Comparison of ENCODE assay signal across 15 mouse cellular contexts in genomic region chr2:14548650-14549049, GRCm38 (mm10).
"Had no signal": no experiment of that assay in that cellular context is flagged by ENCODE, and none has a peak within 500 bp of the region (broad histone marks: within the 10 kb centered on the region; RNA-seq: fewer than 3 reads in every experiment).

No protein-coding gene starts in this region.

- H3K9ac ChIP-seq: neural tube, embryonic 13.5 days; neural tube, embryonic 15.5 days; stomach, embryonic 15.5 days had no signal

- DNase-seq: retina, postnatal 1 day; right cerebral cortex, adult 18-20 months; right cerebral cortex, postnatal 25 days; right cerebral cortex, postnatal 4 days; spleen, adult 18-20 months; thymus, adult 18-20 months; thymus, adult 2 months; thymus, postnatal 14 days; thymus, postnatal 25 days; thymus, postnatal 36 days; thymus, postnatal 4 days had no signal

- H3K27me3 ChIP-seq: neural tube, embryonic 13.5 days; neural tube, embryonic 15.5 days; stomach, embryonic 15.5 days had no signal

- H3K4me2 ChIP-seq: neural tube, embryonic 13.5 days; neural tube, embryonic 15.5 days; stomach, embryonic 15.5 days had no signal

- H3K9me3 ChIP-seq: neural tube, embryonic 13.5 days; neural tube, embryonic 15.5 days; stomach, embryonic 15.5 days had no signal

- H3K27ac ChIP-seq: neural tube, embryonic 13.5 days; neural tube, embryonic 15.5 days; stomach, embryonic 15.5 days; stomach, postnatal 0 days had no signal

- H3K4me3 ChIP-seq: neural tube, embryonic 13.5 days; neural tube, embryonic 15.5 days; stomach, embryonic 15.5 days had no signal

- H3K4me1 ChIP-seq: neural tube, embryonic 13.5 days; neural tube, embryonic 15.5 days; stomach, embryonic 15.5 days had no signal

- H3K36me3 ChIP-seq: neural tube, embryonic 13.5 days; neural tube, embryonic 15.5 days; stomach, embryonic 15.5 days had no signal
